Mouse (Mus musculus): ENCODE measurements around the gene Gfi1b.
A peak's percentile ranks its signal among the peaks of the same experiment; 100 is the strongest.

Gene Gfi1b

DNA sequence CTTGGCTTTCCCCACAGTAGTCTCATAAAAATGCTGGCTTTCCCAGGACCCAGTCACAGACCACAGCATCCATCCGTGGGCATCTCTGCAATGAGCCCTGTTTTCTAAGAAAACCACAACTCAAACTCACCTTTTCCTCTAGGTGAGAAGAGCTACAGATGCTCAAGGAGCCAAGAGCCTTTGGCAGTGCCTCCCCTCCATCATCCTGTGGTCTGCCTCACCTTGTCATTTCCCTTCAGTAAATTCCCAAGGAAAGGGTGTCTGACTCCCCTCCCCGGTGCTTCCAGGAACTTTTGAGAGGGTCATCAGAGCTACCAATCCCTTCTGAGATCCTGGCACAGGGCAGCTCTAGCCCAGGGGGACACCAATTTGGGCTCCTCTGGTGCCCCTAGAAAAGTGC lies 671 bp downstream of the Gfi1b start:
- DNase-seq, result no peak

DNA sequence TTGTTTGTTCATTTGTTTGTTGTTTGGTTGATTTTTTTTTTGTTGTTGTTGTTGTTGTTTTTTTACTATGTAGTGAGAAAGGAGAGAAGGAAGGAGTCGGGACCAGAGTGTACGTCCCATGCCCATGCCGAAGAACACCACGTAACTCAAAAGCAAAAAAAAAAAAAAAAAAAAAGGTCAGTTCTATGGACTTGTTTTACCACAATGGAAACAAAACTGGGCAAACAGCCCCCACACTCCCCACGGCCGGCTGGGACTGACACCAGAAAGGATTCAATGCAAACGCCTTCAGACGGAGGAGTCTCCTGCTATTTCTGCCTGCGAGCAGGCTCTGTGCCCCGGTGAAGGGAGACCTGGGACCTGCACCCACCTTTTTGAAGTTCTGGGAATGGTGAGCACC lies 1.3 kb downstream of the Gfi1b start:
- no peak for DNase-seq

DNA sequence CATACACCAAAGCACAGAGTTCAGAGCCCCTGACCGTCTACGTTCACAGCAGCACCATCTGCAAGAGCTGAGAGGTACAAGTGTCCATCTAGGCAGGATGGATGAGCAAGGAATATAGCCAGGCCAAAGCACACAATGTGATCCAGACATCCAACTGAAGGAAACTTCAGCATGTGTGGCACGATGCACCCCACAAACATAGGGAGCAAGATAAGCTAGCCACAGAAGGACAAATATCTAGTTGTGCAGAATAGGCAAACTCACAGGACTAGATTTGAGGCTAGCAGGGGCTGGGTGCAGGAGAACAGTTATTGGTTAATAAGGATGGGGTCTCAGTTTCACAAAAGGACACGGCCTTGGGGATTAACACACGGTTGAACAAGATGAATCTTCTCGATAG lies 2.4 kb downstream of the Gfi1b start:
- DNase-seq, result no peak

GRCm38 (mm10) chr2:28618777-28619336 lies 2.9 kb downstream of the Gfi1b start:
- no peak for DNase-seq

DNA sequence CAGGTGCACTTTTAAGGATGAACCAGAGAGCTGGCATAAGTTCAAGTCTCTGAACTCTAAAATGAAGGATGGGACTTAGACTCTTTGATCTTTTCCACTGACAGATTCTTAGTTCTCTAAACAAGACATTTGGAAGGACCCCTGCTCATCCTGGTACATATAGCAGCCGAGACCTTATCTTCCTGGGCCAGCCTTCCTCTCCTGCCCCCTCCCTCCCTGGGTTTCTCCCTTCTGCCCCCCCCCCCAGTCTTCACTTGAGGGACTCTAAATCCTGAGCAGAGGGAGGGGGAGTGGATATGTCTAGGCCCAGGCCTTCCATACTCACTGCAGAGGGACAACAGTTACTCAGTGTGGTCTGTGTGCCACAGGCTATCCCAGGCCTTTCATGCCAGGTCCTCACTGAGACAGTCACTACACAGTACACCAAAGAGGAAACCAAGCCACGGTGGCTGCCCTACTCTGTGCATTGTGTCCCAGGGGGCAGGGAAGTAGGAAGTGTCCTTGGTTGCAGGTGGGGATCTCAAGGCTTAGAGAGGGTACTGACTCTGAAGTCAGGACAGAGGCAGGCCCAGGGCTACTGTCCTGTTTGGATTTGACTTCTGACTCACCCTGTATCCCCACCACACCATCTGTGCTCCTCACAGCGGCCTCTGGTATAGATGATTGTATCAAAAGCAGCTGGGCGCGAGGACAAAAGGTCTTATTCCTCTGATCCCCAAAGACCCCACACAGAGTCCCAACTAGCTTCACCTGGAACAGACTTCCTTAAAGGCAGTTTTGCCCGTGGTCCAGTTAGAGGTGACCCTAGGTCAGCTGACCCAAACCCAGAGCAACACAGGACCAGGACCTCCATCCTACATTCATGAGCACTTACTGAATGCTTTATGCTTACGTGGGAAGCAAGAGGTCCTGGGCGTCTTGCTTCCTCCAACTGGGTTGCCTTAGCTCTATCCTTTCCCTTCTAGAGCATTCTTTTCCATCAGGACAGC lies 4.0 kb downstream of the Gfi1b start:
- DNase-seq, result no peak

GRCm38 (mm10) chr2:28616874-28617273 lies 4.9 kb downstream of the Gfi1b start:
- DNase-seq, result no peak

DNA sequence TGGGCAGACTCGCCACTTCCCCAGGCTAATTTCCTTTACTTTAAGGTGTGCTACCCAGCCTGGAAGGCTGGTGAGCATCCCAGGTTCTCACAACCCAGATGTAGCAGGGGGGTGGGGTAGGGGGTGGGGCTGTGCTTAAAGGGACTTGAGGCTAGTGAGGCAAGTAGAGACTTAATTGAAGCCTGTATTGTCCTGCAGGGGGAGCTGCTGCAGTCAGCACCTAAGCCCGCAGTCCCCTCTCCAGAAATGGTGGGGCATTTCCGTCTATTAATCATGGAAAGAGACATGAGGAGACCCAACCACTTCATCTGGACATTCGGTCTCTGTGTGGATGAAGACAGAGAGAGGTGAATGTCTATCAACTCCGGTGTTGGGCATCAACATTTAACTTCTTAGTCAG lies 5.4 kb downstream of the Gfi1b start:
- no peak for DNase-seq

DNA sequence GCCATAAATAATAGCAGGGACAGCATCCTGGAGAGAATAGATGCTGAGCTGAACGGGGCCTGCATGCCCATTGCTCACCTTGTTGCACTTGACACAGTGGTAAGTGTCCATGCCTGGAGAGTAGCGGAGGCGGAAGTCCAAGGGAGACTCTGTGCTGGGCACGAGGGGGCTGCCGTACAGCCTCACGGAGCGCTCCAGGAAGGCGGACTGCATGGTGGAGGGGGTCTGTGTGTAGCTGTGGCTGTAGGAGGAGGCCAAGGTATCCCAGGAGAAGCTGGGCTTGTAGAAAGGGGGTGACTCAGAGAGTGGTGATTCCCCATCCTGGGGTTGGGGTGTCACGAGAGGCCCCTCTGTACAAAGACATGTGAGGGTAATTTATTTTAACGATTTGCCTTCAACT lies 8.2 kb downstream of the Gfi1b start:
- DNase-seq, result no peak

GRCm38 (mm10) chr2:28612436-28613063 lies 9.2 kb downstream of the Gfi1b start:
- DNase-seq, result no peak

- no peak for DNase-seq
These were observed 10.4 kb downstream of the Gfi1b start for GRCm38 (mm10) chr2:28611407-28611787.

- peak; percentile 37 for DNase-seq
These were observed 10.9 kb downstream of the Gfi1b start for GRCm38 (mm10) chr2:28610716-28611406.

GRCm38 (mm10) chr2:28609851-28610250 lies 11.9 kb downstream of the Gfi1b start:
- DNase-seq, result no peak

DNA sequence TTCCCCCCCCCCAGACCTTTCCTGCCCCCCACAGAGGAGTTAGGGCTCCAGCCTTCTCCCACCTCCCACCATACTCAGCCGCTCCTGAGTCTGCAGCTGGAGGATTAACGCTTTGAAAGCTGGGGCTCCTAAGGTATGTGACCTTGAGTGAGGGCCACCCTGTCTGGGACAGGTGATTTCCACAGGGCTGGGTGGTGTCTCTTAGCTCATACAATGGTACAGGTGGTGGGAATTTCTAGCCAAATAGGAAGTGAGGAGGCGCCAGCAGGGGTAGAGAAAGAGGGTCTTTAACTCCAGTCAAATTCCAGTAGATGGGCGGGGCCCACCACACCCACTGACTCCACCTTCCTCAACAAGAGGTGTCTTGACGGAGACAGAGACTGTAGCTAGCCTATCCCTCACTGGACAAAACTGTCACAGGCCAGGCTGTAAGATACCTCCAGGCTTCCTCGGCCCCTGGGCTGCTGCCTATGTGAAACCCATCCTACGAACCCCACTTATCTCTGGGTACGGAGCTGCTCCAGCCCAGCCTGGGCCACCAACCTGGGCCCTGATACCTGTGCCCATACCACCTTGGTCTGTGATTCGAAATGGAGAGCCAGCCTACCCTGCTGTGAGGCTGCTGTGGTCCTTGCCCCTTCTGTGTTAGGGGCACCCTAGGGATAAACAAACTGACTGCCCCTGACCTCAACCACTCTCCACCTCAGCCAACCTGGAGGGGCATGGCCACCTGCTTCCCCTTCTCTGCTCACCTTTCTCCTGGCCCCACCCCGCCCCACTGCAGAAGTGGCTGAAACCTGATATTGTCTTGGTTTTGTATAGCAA lies 14.2 kb downstream of the Gfi1b start:
- DNase-seq, result no peak

DNA sequence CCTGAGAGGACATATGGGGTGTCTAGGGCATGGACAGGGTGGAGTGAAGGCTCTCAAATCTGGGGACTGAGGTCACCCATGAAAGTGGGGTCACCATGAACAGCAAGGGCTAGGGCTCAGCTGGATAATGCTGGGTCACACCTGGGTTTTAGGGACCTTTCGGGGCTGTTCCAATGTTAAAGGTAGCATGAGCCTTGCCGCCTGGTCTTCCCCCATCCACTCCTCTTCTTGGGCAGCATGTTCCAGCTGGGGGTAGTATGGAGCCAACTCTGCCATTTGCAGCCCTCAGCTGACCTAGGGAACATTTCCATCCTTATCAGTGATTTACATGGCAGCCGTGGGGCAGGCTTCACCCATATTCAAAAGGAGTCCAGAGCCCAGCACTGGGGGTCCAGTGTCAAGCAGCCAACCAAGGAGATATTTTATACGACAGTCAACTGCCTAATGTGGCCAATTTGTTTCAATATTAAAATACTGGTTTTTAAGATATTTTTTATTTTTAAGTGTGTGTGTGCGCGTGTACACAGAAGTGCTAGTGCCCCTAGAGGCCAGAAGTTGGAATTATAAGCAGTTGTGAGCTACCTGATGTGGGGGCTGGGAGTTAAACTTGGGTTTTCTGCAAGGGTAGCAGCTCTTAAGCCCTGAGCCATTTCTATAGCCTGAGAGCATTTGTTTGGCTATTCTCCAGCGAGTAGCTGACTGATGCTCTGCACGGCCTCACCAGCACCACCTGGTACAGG lies 15.0 kb downstream of the Gfi1b start:
- no peak for DNase-seq

DNA sequence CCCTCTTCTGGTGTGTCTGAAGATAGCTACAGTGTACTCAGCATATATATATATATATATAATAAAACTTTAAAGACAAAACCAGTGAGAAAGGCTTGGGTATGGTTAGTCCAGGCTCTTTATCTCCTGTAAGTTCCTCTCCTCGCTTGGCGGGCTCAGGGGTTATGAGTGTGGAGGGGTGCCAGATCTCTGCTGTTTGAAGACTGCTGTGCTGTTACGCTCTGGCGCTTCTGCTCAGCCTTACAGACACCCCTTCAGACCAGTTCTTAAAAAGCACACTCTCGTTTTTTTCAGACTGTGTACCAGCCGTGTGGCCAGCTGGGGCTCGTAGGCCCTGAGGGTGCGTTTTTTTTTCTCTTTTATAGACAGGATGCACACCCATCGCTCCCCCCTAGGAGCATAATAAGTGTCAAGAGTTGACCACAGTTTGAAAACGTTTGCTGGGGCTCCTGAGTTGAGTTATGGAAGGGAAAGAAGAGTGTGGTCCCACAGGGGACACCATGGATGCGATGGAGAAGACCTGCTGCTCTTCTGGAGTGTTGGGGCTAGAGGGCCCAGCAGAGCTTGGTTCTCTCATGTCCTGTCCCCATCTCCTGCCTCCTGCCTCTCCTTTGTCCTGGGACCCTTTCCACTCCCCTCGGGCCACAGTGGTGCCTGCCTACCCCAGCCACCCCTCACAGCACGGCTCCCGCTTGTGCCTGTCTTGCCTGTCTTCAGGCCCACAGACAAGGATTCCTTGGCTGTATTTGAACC lies 15.8 kb downstream of the Gfi1b start:
- no peak for DNase-seq

- DNase-seq, result no peak
These were observed 18.2 kb downstream of the Gfi1b start for GRCm38 (mm10) chr2:28603542-28603941.

DNA sequence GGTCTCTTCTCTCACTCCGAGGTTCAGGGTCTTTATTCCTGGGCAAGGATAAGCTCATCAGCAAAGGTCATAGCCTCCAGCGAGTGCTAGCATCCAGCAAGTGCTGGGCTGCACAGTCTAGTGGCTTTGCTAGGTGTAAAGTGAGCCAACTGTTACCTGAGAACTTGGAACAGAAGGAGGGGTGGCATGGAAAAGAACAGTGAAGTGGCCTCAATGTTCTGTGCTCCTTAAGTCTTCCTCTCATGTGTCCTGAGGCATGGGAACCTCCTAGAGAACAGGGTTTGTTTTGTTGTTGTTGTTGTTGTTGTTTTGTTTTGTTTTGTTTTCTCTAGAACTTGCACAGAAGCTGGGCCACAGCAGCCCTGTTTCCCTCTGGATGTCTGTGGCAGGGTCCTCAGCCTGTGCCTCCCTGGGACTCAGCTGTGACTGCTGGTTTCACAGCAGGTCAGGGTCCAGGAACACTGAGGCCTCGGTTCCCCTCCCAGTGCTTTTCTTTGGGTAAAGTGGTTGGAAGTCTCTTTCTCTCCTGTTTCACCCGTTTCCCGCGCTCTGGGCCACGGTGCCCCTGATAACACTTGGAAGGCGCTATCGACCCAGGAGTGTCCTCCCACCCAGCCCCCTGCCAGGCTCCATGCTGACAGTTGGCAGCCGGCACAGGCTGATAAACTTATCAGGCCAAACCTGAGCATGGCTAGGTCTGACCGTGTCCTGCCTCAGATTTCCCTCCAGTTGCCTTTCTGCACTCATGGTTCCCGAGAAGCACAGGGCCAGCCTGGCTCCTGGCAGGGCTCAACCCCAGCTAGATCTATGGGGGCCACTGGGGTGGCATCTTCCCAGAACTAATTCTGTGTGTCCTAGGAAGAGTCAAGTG lies 19.8 kb downstream of the Gfi1b start:
- DNase-seq, result no peak

- DNase-seq, result no peak
These were observed 22.2 kb downstream of the Gfi1b start for GRCm38 (mm10) chr2:28599569-28599900.

GRCm38 (mm10) chr2:28598692-28599568 lies 22.9 kb downstream of the Gfi1b start:
- DNase-seq, result no peak

Data from cerebellum, adult 11-12 months (tissue).